Mouse (Mus musculus) neural tube, embryonic 15.5 days (tissue): ENCODE measurements at regions not wholly inside any gene's neighbourhood (a gene's known extent, or its start where the extent isn't known, plus 50 kb on each side); places are given as distances from the start of the nearest gene placed in this dataset.

Experiments used
- ATAC-seq: fragments of 200-750 bp; cut with Nextera tagmentation; 2 replicates; pipeline ENCODE4 v1.8.0; 2017; ENCODE audit warnings: mild to moderate bottlenecking, moderate TSS enrichment, moderate library complexity; ENCODE audit not compliant: low FRiP score
- H3K27ac ChIP-seq: fragments of 300-500 bp; sonication (generic); replicated peaks from 2 replicates; pipeline ENCODE4 v1.5.1; 2015; ENCODE audit warnings: mild to moderate bottlenecking, inconsistent platforms
- H3K27me3 ChIP-seq: fragments of 300-500 bp; sonication (generic); replicated peaks from 2 replicates; pipeline ENCODE4 v1.6.1; 2015; ENCODE audit warnings: inconsistent platforms
- H3K36me3 ChIP-seq: fragments of 300-500 bp; sonication (generic); 2 replicates; pipeline ENCODE4 v1.6.1; 2015; ENCODE audit warnings: inconsistent platforms
- H3K4me1 ChIP-seq: fragments of 300-500 bp; sonication (generic); 2 replicates; pipeline ENCODE4 v1.6.1; 2015; ENCODE audit warnings: inconsistent platforms
- H3K4me2 ChIP-seq: fragments of 300-500 bp; sonication (generic); 2 replicates; pipeline ENCODE4 v1.6.1; 2015; ENCODE audit warnings: inconsistent platforms, mild to moderate bottlenecking, moderate library complexity
- H3K4me3 ChIP-seq: fragments of 300-500 bp; sonication (generic); replicated peaks from 2 replicates; pipeline ENCODE4 v1.5.1; 2015; ENCODE audit warnings: mild to moderate bottlenecking, inconsistent platforms
- H3K9ac ChIP-seq: fragments of 300-500 bp; sonication (generic); replicated peaks from 2 replicates; pipeline ENCODE4 v1.6.1; 2015; ENCODE audit warnings: mild to moderate bottlenecking, inconsistent platforms
- H3K9me3 ChIP-seq: fragments of 300-500 bp; sonication (generic); replicated peaks from 2 replicates; pipeline ENCODE4 v1.6.1; 2016; ENCODE audit warnings: inconsistent platforms
- WGBS: fragments of 180-500 bp; shearing (Covaris S2); methylation state at CpG from one replicate; pipeline ENCODE4 v1.1.7; 2015; ENCODE audit warnings: mixed read lengths; 5-methylcytosine and 5-hydroxymethylcytosine counted together

DNA sequence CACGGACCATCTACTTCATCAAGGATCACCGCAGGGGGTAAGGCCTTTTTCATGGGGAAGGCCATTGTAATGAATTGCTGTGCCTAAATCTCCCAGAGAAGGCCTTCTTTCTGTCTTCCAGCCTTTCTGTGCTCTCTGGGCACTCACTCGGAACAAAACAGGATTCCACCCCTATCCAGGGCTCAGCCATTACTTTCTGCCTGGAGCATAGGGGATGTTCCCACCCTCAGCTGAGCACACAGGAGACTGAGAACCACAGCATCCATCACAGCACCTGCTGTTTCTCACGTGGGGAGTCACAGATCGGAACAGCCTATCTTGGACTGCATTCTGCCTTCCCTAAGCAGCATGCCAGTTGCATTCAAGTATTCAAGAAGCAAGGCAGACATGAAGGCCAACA is 4071.8 kb upstream of the Gm7489 start:
- H3K27me3 ChIP-seq: no peaks in the 10 kb centered on the region
- no peaks in the 10 kb centered on the region for H3K9me3 ChIP-seq
- ATAC-seq: no peak
- H3K4me1 ChIP-seq: no peaks in the 10 kb centered on the region
- H3K9ac ChIP-seq: no peak overlapping the region
- 48% methylated on average over 5 of the region's 5 CpGs for WGBS
- no peak overlapping the region for H3K4me3 ChIP-seq
- H3K4me2 ChIP-seq: no peak overlapping the region
- H3K27ac ChIP-seq: no peak overlapping the region
- H3K36me3 ChIP-seq: no peaks in the 10 kb centered on the region

DNA sequence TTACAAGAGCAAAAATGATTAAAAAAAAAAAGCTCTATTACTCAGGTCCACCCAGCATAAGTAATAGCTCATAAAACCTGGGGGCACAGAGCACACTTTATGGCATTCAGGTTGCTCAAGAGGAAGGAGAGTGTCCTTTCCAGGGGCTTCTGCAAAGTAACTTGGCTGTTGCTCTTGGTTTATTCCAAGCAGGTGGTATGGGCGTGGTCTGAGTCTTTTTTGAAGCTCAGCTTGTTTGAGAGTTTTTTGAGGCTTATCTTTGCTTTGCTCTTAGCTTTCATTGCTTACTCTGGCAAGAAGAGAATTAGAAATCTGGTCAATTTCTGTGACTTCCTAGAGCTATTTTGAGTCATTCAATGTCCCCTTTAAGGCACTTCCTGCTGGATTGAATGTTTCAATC is 4024.4 kb upstream of the Gm7489 start:
- WGBS: 88% methylated on average over 1 of the region's 1 CpGs
- Histone ChIP-seq H3K4me1 (no peaks in the 10 kb centered on the region), H3K4me3 (no peak overlapping the region), H3K9ac (no peak overlapping the region), H3K4me2 (no peak overlapping the region), H3K9me3 (no peaks in the 10 kb centered on the region), H3K36me3 (no peaks in the 10 kb centered on the region), H3K27me3 (no peaks in the 10 kb centered on the region), H3K27ac (no peak overlapping the region)
- no peak for ATAC-seq

DNA sequence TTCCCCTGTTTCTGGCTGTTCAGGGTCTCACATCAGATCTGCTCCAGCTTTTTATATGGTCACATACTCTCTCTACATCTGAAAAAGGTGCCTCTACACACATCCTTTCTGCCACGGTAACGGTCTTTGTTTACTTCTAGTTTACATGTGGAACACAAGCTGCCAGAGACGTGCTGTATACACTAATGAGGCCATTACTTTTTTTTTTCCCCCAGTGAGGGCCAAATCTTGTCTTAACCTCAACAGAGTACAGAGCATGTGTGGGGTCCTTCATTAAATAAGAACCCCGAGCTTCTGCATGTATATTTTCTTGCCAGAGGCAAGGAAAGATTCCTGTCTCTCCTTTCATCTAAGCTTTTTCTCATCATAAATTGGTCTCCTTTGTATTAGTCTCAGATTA is 4010.2 kb upstream of the Gm7489 start:
- H3K9me3 ChIP-seq: no peaks in the 10 kb centered on the region
- no peak overlapping the region for H3K4me2 ChIP-seq
- H3K27ac ChIP-seq: no peak overlapping the region
- WGBS: 40% methylated on average over 4 of the region's 4 CpGs
- H3K4me3 ChIP-seq: no peak overlapping the region
- H3K36me3 ChIP-seq: no peaks in the 10 kb centered on the region
- H3K9ac ChIP-seq: no peak overlapping the region
- H3K27me3 ChIP-seq: no peaks in the 10 kb centered on the region
- no peak for ATAC-seq
- no peaks in the 10 kb centered on the region for H3K4me1 ChIP-seq

DNA sequence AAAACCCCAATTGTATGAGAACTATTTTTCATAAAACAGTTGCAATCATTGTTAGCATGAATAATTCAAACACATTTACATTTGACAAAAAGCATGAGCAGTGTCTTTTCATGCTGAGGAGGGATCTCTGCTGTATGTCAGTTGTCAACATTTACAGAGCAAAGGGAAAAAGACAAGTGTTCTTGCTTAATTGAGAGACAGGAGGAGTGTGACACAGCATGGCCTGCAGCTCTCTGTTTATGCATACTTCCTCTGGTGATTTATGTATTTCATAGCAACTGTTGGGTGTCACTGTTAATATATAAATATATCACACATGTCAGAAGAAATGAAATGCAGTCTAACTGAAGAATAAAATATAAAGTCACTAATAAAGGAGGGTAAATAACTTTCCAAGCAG is 3998.8 kb upstream of the Gm7489 start:
- no peak overlapping the region for H3K27ac ChIP-seq
- no peak overlapping the region for H3K9ac ChIP-seq
- H3K9me3 ChIP-seq: no peaks in the 10 kb centered on the region
- H3K27me3 ChIP-seq: no peaks in the 10 kb centered on the region
- no peaks in the 10 kb centered on the region for H3K36me3 ChIP-seq
- no peak overlapping the region for H3K4me3 ChIP-seq
- no peak for ATAC-seq
- H3K4me2 ChIP-seq: no peak overlapping the region
- H3K4me1 ChIP-seq: no peaks in the 10 kb centered on the region

DNA sequence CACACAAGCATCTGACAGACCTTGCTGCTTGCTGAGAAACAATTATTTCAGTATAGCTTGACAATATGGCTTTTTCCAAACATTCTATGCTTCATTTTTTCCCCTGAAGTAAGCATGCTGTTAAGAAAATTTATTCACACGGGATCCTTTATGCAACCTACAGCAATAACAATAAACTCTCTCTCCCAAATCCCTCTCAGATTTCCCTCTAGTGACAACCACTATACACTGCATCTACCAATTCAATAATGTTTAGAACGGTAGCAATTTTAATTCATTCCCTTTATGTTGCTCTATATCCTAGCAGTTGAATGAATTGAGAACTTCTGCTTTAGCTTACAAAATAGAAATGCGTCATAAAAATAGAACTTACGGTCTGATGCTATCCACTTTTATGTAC is 3988.7 kb upstream of the Gm7489 start:
- H3K27me3 ChIP-seq: no peaks in the 10 kb centered on the region
- H3K4me3 ChIP-seq: no peak overlapping the region
- no peaks in the 10 kb centered on the region for H3K4me1 ChIP-seq
- H3K4me2 ChIP-seq: no peak overlapping the region
- WGBS: 54% methylated on average over 4 of the region's 4 CpGs
- H3K9ac ChIP-seq: no peak overlapping the region
- no peaks in the 10 kb centered on the region for H3K9me3 ChIP-seq
- H3K27ac ChIP-seq: no peak overlapping the region
- no peaks in the 10 kb centered on the region for H3K36me3 ChIP-seq
- ATAC-seq: peak; percentile 63; the same call in 1 of the 2 replicates

DNA sequence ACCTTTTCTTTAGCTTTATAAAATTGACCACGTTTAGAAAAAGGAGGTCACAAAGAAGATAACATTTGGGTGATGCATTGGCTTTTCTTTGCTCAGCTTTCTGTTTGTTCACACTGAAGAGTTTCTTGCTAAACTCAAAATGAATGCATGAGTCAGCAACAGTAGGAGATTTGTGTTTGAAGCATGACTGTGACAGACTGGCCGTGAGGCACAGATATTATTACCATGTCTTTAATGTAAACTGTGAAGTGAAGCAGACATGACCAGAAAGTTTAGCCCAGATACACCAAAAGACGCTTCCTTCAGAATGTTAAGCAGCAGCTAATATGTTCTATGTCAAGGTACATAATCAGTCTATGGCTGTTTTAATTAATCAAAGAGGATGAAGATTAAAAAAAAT is 3985.9 kb upstream of the Gm7489 start:
- Histone ChIP-seq H3K27me3 (no peaks in the 10 kb centered on the region), H3K4me3 (no peak overlapping the region), H3K9me3 (no peaks in the 10 kb centered on the region), H3K9ac (no peak overlapping the region), H3K4me2 (no peak overlapping the region), H3K4me1 (no peaks in the 10 kb centered on the region), H3K36me3 (no peaks in the 10 kb centered on the region), H3K27ac (no peak overlapping the region)
- WGBS: 76% methylated on average over 3 of the region's 3 CpGs
- ATAC-seq: no peak

DNA sequence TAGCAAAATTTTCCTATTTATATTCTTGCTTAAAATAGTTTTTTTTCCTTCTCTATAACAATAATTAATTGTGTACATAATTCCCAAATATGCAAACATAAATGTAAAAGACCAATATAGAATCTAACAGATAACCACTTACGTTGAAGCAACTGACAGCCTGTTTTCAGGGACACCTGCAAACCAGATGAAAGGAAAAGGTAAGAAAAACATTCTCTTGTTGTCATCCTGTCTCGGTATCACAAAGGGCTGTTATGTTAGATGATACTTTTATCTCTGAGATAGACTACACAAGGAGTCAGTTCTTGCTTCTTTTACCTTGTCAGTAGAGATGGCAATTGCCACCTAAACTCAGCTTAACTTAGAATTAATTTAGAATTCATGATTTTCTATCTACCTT is 3984.9 kb upstream of the Gm7489 start:
- Histone ChIP-seq H3K4me2 (no peak overlapping the region), H3K36me3 (no peaks in the 10 kb centered on the region), H3K9me3 (no peaks in the 10 kb centered on the region), H3K27me3 (no peaks in the 10 kb centered on the region), H3K4me1 (no peaks in the 10 kb centered on the region), H3K4me3 (no peak overlapping the region), H3K9ac (no peak overlapping the region), H3K27ac (no peak overlapping the region)
- no peak for ATAC-seq
- WGBS: 86% methylated on average over 2 of the region's 2 CpGs
